Mouse (Mus musculus) C2C12 (cell line): ENCODE data around the gene Rfc4. TPM values are rescaled to one million over a fixed set of nuclear protein-coding genes. Genes with fewer than 3 reads are reported as not detected.
"Not testable (repeated sequence)": the region's sequence is repeated elsewhere in the genome, so short reads cannot be mapped to it uniquely, and the experiment has no call there.

Source experiments
- H3K27me3 ChIP-seq: one replicate; pipeline ENCODE4 v1.6.1; 2011; ENCODE audit not compliant: control insufficient read depth, insufficient read depth, insufficient read length
- H3K36me3 ChIP-seq: one replicate; pipeline ENCODE4 v1.6.1; 2011; ENCODE audit not compliant: control insufficient read depth, insufficient read depth
- H3K4me3 ChIP-seq: one replicate; pipeline ENCODE4 v1.5.1; 2011; ENCODE audit warnings: mild to moderate bottlenecking, control low read depth; ENCODE audit not compliant: poor library complexity, insufficient read depth, severe bottlenecking
- H3K79me2 ChIP-seq: one replicate; pipeline ENCODE4 v1.6.1; 2011; ENCODE audit not compliant: control insufficient read depth, insufficient read depth
- H3K79me3 ChIP-seq: one replicate; pipeline ENCODE4 v1.6.1; 2011; ENCODE audit warnings: low read depth, control low read depth
- H3ac ChIP-seq: one replicate; pipeline ENCODE3; 2011; ENCODE audit warnings: low read depth; ENCODE audit not compliant: control insufficient read depth, insufficient read length
- CEBPB ChIP-seq: IDR thresholded peaks from one replicate; pipeline ENCODE4 v1.6.1; 2011; ENCODE audit warnings: low read depth, mild to moderate bottlenecking, control low read depth, moderate library complexity
- CTCF ChIP-seq: IDR thresholded peaks from one replicate; pipeline ENCODE4 v1.5.1; 2011; ENCODE audit not compliant: control insufficient read depth, insufficient read depth, insufficient read length
- FOSL1 ChIP-seq: IDR thresholded peaks from one replicate; pipeline ENCODE4 v1.8.0; 2011; ENCODE audit warnings: mild to moderate bottlenecking, low read length; ENCODE audit not compliant: poor library complexity, insufficient read depth, severe bottlenecking
- MAX ChIP-seq: IDR thresholded peaks from one replicate; pipeline ENCODE4 v1.6.1; 2011; ENCODE audit warnings: mild to moderate bottlenecking, control low read depth
- MYOG ChIP-seq: IDR thresholded peaks from one replicate; pipeline ENCODE4 v1.6.1; 2011; ENCODE audit not compliant: control insufficient read depth, insufficient read length; ENCODE audit errors: extremely low read depth
- USF1 ChIP-seq: IDR thresholded peaks from one replicate; pipeline ENCODE4 v1.6.1; 2011; ENCODE audit warnings: low read depth, mild to moderate bottlenecking, control low read depth, moderate library complexity
- microRNA-seq: library from miRNA; unstranded; fragments of <30 nt; microRNA quantifications from one replicate; pipeline ENCODE4, GENCODE M21; 2019; ENCODE audit warnings: borderline microRNAs expressed
- polyA plus RNA-seq: library from polyadenylated mRNA; unstranded; fragments of >200 nt; fragmentation: generic; extraction: Trizol; gene quantifications from one replicate; pipeline ENCODE4 v1.2.1, GENCODE M21; 2012; ENCODE audit warnings: missing spikeins

Gene Rfc4
- polyA plus RNA-seq, 1 experiment = 39.8 TPM

- Histone ChIP-seq H3K36me3 (no peaks in the 10 kb centered on the region), H3K79me2 (no peaks in the 10 kb centered on the region), H3K27me3 (no peaks in the 10 kb centered on the region), H3K4me3 (no peak overlapping the region), H3ac (no peak overlapping the region), H3K79me3 (no peaks in the 10 kb centered on the region)
- TF ChIP-seq USF1 (no peak), MAX (no peak), CEBPB (no peak), FOSL1 (no peak), MYOG (no peak), CTCF (no peak)
Observed at GRCm38 (mm10) chr16:23094136-23094535, 33.4 kb downstream of the Rfc4 start.

GRCm38 (mm10) chr16:23093321-23093953 lies 34.1 kb downstream of the Rfc4 start:
- TF ChIP-seq USF1 = no peak
- no peaks in the 10 kb centered on the region for H3K27me3 ChIP-seq

GRCm38 (mm10) chr16:23091345-23091744 lies 36.2 kb downstream of the Rfc4 start:
- not testable (repeated sequence) for H3K79me3 ChIP-seq, H3K79me2 ChIP-seq, H3K36me3 ChIP-seq, H3K4me3 ChIP-seq, H3K27me3 ChIP-seq, H3ac ChIP-seq

More at GRCm38 (mm10) chr16:23093321-23093953, 34.1 kb downstream of the Rfc4 start:
- no peaks in the 10 kb centered on the region for H3K79me3 ChIP-seq
- no peaks in the 10 kb centered on the region for H3K36me3 ChIP-seq
- H3ac ChIP-seq = no peak overlapping the region
- no peaks in the 10 kb centered on the region for H3K79me2 ChIP-seq
- H3K4me3 ChIP-seq = no peak overlapping the region

GRCm38 (mm10) chr16:23088491-23088890 lies 39.0 kb downstream of the Rfc4 start:
- H3K4me3 ChIP-seq, H3K79me3 ChIP-seq, H3K79me2 ChIP-seq, H3ac ChIP-seq, H3K27me3 ChIP-seq, H3K36me3 ChIP-seq: not testable (repeated sequence)

- not testable (repeated sequence) for H3K79me2 ChIP-seq, H3K4me3 ChIP-seq, H3ac ChIP-seq, H3K79me3 ChIP-seq, H3K27me3 ChIP-seq, H3K36me3 ChIP-seq
Observed at GRCm38 (mm10) chr16:23087712-23088111, 39.8 kb downstream of the Rfc4 start.

- not testable (repeated sequence) for H3K36me3 ChIP-seq, H3K27me3 ChIP-seq, H3K4me3 ChIP-seq, H3ac ChIP-seq, H3K79me2 ChIP-seq, H3K79me3 ChIP-seq
Observed at GRCm38 (mm10) chr16:23087159-23087558, 40.4 kb downstream of the Rfc4 start.

GRCm38 (mm10) chr16:23077516-23077915 lies 50.0 kb downstream of the Rfc4 start:
- H3K79me2 ChIP-seq, H3ac ChIP-seq, H3K27me3 ChIP-seq, H3K79me3 ChIP-seq, H3K36me3 ChIP-seq, H3K4me3 ChIP-seq: not testable (repeated sequence)

Small RNA genes lying within 50 kb of the gene (microRNA-seq; reads per million reads assigned to microRNA genes)
- gene Gm49346 = not detected

Other genes with a start within 250 kb of the Rfc4 start
- gene Ahsg, start 236.5 kb downstream of the Rfc4 start, polyA plus RNA-seq = not detected
- gene Fetub, start 209.4 kb downstream of the Rfc4 start, polyA plus RNA-seq = 2.3 TPM
- gene Hrg, start 176.7 kb downstream of the Rfc4 start, polyA plus RNA-seq = not detected
- not detected for gene Kng2, start 98.3 kb downstream of the Rfc4 start, polyA plus RNA-seq
- not detected for gene Kng1, start 69.9 kb downstream of the Rfc4 start, polyA plus RNA-seq
- 86.9 TPM for gene Eif4a2, start 20.3 kb downstream of the Rfc4 start, polyA plus RNA-seq
- not detected for gene Adipoq, start 18.8 kb upstream of the Rfc4 start, polyA plus RNA-seq
- 6.2 TPM for gene St6gal1, start 97.0 kb upstream of the Rfc4 start, polyA plus RNA-seq